Mouse (Mus musculus) layer of hippocampus, adult 8-10 months (tissue): ENCODE measurements around the gene Ift80. TPM values are rescaled to one million over a fixed set of nuclear protein-coding genes. Genes with fewer than 3 reads are reported as not detected.
"Not testable (repeated sequence)": the region's sequence is repeated elsewhere in the genome, so short reads cannot be mapped to it uniquely, and the experiment has no call there.

Experiments used
- DNase-seq, 2 experiments: peaks; one replicate each; pipeline ENCODE4 v3.0.0; 2022; ENCODE audit warnings: low spot score in 2 of 2
- total RNA-seq, 4 experiments: library from RNA; stranded (reverse); gene quantifications; 2 replicates each; pipeline ENCODE4 v1.2.4; 2022

The Ift80 gene
- total RNA-seq, result 10 to 100 TPM; 23.9 to 30.2 (median 28.3) TPM

- DNase-seq, result peak; percentile 91 to 94
These were observed at the start of gene Ift80, which contains the start of gene Smc4 for GRCm38 (mm10) chr3:69004437-69005337. Ift80 (minus strand) TSS chr3:69004570. Smc4 (plus strand) TSS chr3:69004738.

- DNase-seq, result no peak
These were observed 47.5 kb upstream of the Ift80 start for GRCm38 (mm10) chr3:69051894-69052293.

- DNase-seq, result peak; percentile 36 to 41
These were observed 44.6 kb upstream of the Ift80 start for GRCm38 (mm10) chr3:69049011-69049410.

- no peak for DNase-seq
These were observed 43.3 kb upstream of the Ift80 start for GRCm38 (mm10) chr3:69047684-69048083.

- no peak for DNase-seq
These were observed 42.1 kb upstream of the Ift80 start for GRCm38 (mm10) chr3:69046509-69046908.

GRCm38 (mm10) chr3:69045750-69046149 lies 41.4 kb upstream of the Ift80 start:
- no peak for DNase-seq

GRCm38 (mm10) chr3:69045400-69045703 lies 41.0 kb upstream of the Ift80 start:
- no peak for DNase-seq

GRCm38 (mm10) chr3:69044645-69045399 lies 40.5 kb upstream of the Ift80 start, which contains the start of gene Trim59:
Trim59 (minus strand) TSS chr3:69044755.
- peak; percentile 67 to 82 for DNase-seq

GRCm38 (mm10) chr3:69044167-69044591 lies 39.8 kb upstream of the Ift80 start:
- no peak for DNase-seq

- DNase-seq, result no peak
These were observed 36.9 kb upstream of the Ift80 start for GRCm38 (mm10) chr3:69041298-69041697.

GRCm38 (mm10) chr3:69040105-69040504 lies 35.7 kb upstream of the Ift80 start:
- no peak for DNase-seq

GRCm38 (mm10) chr3:69026133-69026783 lies 21.9 kb upstream of the Ift80 start:
- DNase-seq, result no peak

- DNase-seq, result no peak
These were observed 16.4 kb upstream of the Ift80 start for GRCm38 (mm10) chr3:69020764-69021163.

GRCm38 (mm10) chr3:69020285-69020684 lies 15.9 kb upstream of the Ift80 start:
- no peak for DNase-seq

- not testable (repeated sequence) for DNase-seq
These were observed 14.3 kb upstream of the Ift80 start for GRCm38 (mm10) chr3:69018635-69019034.

- DNase-seq, result no peak
These were observed 12.8 kb upstream of the Ift80 start for GRCm38 (mm10) chr3:69017181-69017580.

GRCm38 (mm10) chr3:69008873-69009272 lies 4.5 kb upstream of the Ift80 start:
- DNase-seq, result no peak

GRCm38 (mm10) chr3:69006246-69006760 lies 1.9 kb upstream of the Ift80 start:
- no peak for DNase-seq

GRCm38 (mm10) chr3:69005338-69006245 lies 1.2 kb upstream of the Ift80 start:
- peak; percentile 9 to 21 for DNase-seq

GRCm38 (mm10) chr3:69004055-69004436 lies 324 bp downstream of the Ift80 start:
- DNase-seq, result no peak

- DNase-seq, result no peak
These were observed 1.6 kb downstream of the Ift80 start for GRCm38 (mm10) chr3:69002781-69003180.
